Mouse (Mus musculus): ENCODE measurements around the gene Bach1. TPM values are rescaled to one million over a fixed set of nuclear protein-coding genes. Genes with fewer than 3 reads are reported as not detected.

The Bach1 gene
- polyA plus RNA-seq, 1 experiment from 2014 or later, result 19.6 TPM

GRCm38 (mm10) chr16:87746728-87747127 is 48.0 kb downstream of the Bach1 start:
- no peak overlapping the region for H3K4me2 ChIP-seq (replicated peaks; ENCODE audit: low read depth, low read length)
- H3K4me3 ChIP-seq (ENCODE audit: low read length), result no peak overlapping the region
- no peak overlapping the region for H3K9ac ChIP-seq (ENCODE audit: low read depth, low read length)
- no peaks in the 10 kb centered on the region for H3K36me3 ChIP-seq (ENCODE audit: control insufficient read depth, insufficient read depth, low read length)
- 23% methylated on average over 5 of the region's 5 CpGs for WGBS
- 0 out of 2 replicates have a peak, but pooled peaks have one; percentile 35 for ATAC-seq (ENCODE audit: low FRiP score, low TSS enrichment)
- H3K27me3 ChIP-seq (ENCODE audit: control insufficient read depth, insufficient read depth, low read length), result no peaks in the 10 kb centered on the region
- no peaks in the 10 kb centered on the region for H3K4me1 ChIP-seq (ENCODE audit: control insufficient read depth, insufficient read depth, low read length)
- H3K9me3 ChIP-seq (ENCODE audit: control insufficient read depth, low read length), result no peaks in the 10 kb centered on the region
- H3K27ac ChIP-seq (ENCODE audit: low read depth, low read length), result no peak overlapping the region

- no peaks in the 10 kb centered on the region for H3K9me3 ChIP-seq (ENCODE audit: control insufficient read depth, low read length)
Observed at GRCm38 (mm10) chr16:87751243-87751642, 52.5 kb downstream of the Bach1 start.

GRCm38 (mm10) chr16:87752482-87752881 is 53.7 kb downstream of the Bach1 start:
- no peak overlapping the region for H3K4me2 ChIP-seq (replicated peaks; ENCODE audit: low read depth, low read length)
- 71% methylated on average over 13 of the region's 13 CpGs for WGBS
- no peak overlapping the region for H3K27ac ChIP-seq (ENCODE audit: low read depth, low read length)
- H3K36me3 ChIP-seq (ENCODE audit: control insufficient read depth, insufficient read depth, low read length), result no peaks in the 10 kb centered on the region
- no peaks in the 10 kb centered on the region for H3K4me1 ChIP-seq (ENCODE audit: control insufficient read depth, insufficient read depth, low read length)
- ATAC-seq (ENCODE audit: low FRiP score, low TSS enrichment), result no peak
- no peak overlapping the region for H3K4me3 ChIP-seq (ENCODE audit: low read length)
- H3K27me3 ChIP-seq (ENCODE audit: control insufficient read depth, insufficient read depth, low read length), result no peaks in the 10 kb centered on the region
- H3K9ac ChIP-seq (ENCODE audit: low read depth, low read length), result no peak overlapping the region
- H3K9me3 ChIP-seq (ENCODE audit: control insufficient read depth, low read length), result no peaks in the 10 kb centered on the region

More at GRCm38 (mm10) chr16:87751243-87751642, 52.5 kb downstream of the Bach1 start:
- no peak for ATAC-seq (ENCODE audit: low FRiP score, low TSS enrichment)
- H3K27me3 ChIP-seq (ENCODE audit: control insufficient read depth, insufficient read depth, low read length), result no peaks in the 10 kb centered on the region
- H3K36me3 ChIP-seq (ENCODE audit: control insufficient read depth, insufficient read depth, low read length), result no peaks in the 10 kb centered on the region
- H3K9ac ChIP-seq (ENCODE audit: low read depth, low read length), result no peak overlapping the region
- no peak overlapping the region for H3K4me3 ChIP-seq (ENCODE audit: low read length)
- H3K4me1 ChIP-seq (ENCODE audit: control insufficient read depth, insufficient read depth, low read length), result no peaks in the 10 kb centered on the region
- WGBS, result 92% methylated on average over 13 of the region's 13 CpGs
- H3K27ac ChIP-seq (ENCODE audit: low read depth, low read length), result no peak overlapping the region
- H3K4me2 ChIP-seq (replicated peaks; ENCODE audit: low read depth, low read length), result no peak overlapping the region

GRCm38 (mm10) chr16:87754858-87755257 is 56.1 kb downstream of the Bach1 start:
- no peak overlapping the region for H3K4me2 ChIP-seq (replicated peaks; ENCODE audit: low read depth, low read length)
- no peak overlapping the region for H3K4me3 ChIP-seq (ENCODE audit: low read length)
- no peaks in the 10 kb centered on the region for H3K27me3 ChIP-seq (ENCODE audit: control insufficient read depth, insufficient read depth, low read length)
- H3K9me3 ChIP-seq (ENCODE audit: control insufficient read depth, low read length), result no peaks in the 10 kb centered on the region
- no peaks in the 10 kb centered on the region for H3K4me1 ChIP-seq (ENCODE audit: control insufficient read depth, insufficient read depth, low read length)
- 0 out of 2 replicates have a peak, but pooled peaks have one; percentile 43 for ATAC-seq (ENCODE audit: low FRiP score, low TSS enrichment)
- no peak overlapping the region for H3K27ac ChIP-seq (ENCODE audit: low read depth, low read length)
- no peaks in the 10 kb centered on the region for H3K36me3 ChIP-seq (ENCODE audit: control insufficient read depth, insufficient read depth, low read length)
- H3K9ac ChIP-seq (ENCODE audit: low read depth, low read length), result no peak overlapping the region
- WGBS, result 72% methylated on average over 9 of the region's 9 CpGs

- WGBS, result 84% methylated on average over 3 of the region's 3 CpGs
- Histone ChIP-seq H3K27ac (ENCODE audit: low read depth, low read length) (no peak overlapping the region), H3K27me3 (ENCODE audit: control insufficient read depth, insufficient read depth, low read length) (no peaks in the 10 kb centered on the region), H3K36me3 (ENCODE audit: control insufficient read depth, insufficient read depth, low read length) (no peaks in the 10 kb centered on the region), H3K9ac (ENCODE audit: low read depth, low read length) (no peak overlapping the region), H3K4me1 (ENCODE audit: control insufficient read depth, insufficient read depth, low read length) (no peaks in the 10 kb centered on the region), H3K4me3 (ENCODE audit: low read length) (no peak overlapping the region), H3K9me3 (ENCODE audit: control insufficient read depth, low read length) (no peaks in the 10 kb centered on the region), H3K4me2 (replicated peaks; ENCODE audit: low read depth, low read length) (no peak overlapping the region)
- ATAC-seq (ENCODE audit: low FRiP score, low TSS enrichment), result no peak
Observed at GRCm38 (mm10) chr16:87755915-87756314, 57.2 kb downstream of the Bach1 start.

GRCm38 (mm10) chr16:87758016-87758415 is 59.3 kb downstream of the Bach1 start:
- Histone ChIP-seq H3K9ac (ENCODE audit: low read depth, low read length) (no peak overlapping the region), H3K27ac (ENCODE audit: low read depth, low read length) (no peak overlapping the region), H3K4me2 (replicated peaks; ENCODE audit: low read depth, low read length) (no peak overlapping the region), H3K9me3 (ENCODE audit: control insufficient read depth, low read length) (no peaks in the 10 kb centered on the region), H3K4me1 (ENCODE audit: control insufficient read depth, insufficient read depth, low read length) (no peaks in the 10 kb centered on the region), H3K27me3 (ENCODE audit: control insufficient read depth, insufficient read depth, low read length) (no peaks in the 10 kb centered on the region), H3K36me3 (ENCODE audit: control insufficient read depth, insufficient read depth, low read length) (no peaks in the 10 kb centered on the region), H3K4me3 (ENCODE audit: low read length) (no peak overlapping the region)
- 93% methylated on average over 11 of the region's 11 CpGs for WGBS
- ATAC-seq (ENCODE audit: low FRiP score, low TSS enrichment), result no peak

- no peaks in the 10 kb centered on the region for H3K4me1 ChIP-seq (ENCODE audit: control insufficient read depth, insufficient read depth, low read length)
- no peak overlapping the region for H3K4me3 ChIP-seq (ENCODE audit: low read length)
- ATAC-seq (ENCODE audit: low FRiP score, low TSS enrichment), result no peak
- H3K27me3 ChIP-seq (ENCODE audit: control insufficient read depth, insufficient read depth, low read length), result no peaks in the 10 kb centered on the region
- no peaks in the 10 kb centered on the region for H3K9me3 ChIP-seq (ENCODE audit: control insufficient read depth, low read length)
- 89% methylated on average over 15 of the region's 15 CpGs for WGBS
- H3K36me3 ChIP-seq (ENCODE audit: control insufficient read depth, insufficient read depth, low read length), result no peaks in the 10 kb centered on the region
- no peak overlapping the region for H3K4me2 ChIP-seq (replicated peaks; ENCODE audit: low read depth, low read length)
- H3K27ac ChIP-seq (ENCODE audit: low read depth, low read length), result no peak overlapping the region
- no peak overlapping the region for H3K9ac ChIP-seq (ENCODE audit: low read depth, low read length)
Observed at GRCm38 (mm10) chr16:87764668-87765109, 65.9 kb downstream of the Bach1 start.

- ATAC-seq (ENCODE audit: low FRiP score, low TSS enrichment), result no peak
- Histone ChIP-seq H3K27ac (ENCODE audit: low read depth, low read length) (no peak overlapping the region), H3K4me2 (replicated peaks; ENCODE audit: low read depth, low read length) (no peak overlapping the region), H3K9ac (ENCODE audit: low read depth, low read length) (no peak overlapping the region), H3K4me3 (ENCODE audit: low read length) (no peak overlapping the region), H3K4me1 (ENCODE audit: control insufficient read depth, insufficient read depth, low read length) (no peaks in the 10 kb centered on the region), H3K36me3 (ENCODE audit: control insufficient read depth, insufficient read depth, low read length) (no peaks in the 10 kb centered on the region), H3K9me3 (ENCODE audit: control insufficient read depth, low read length) (no peaks in the 10 kb centered on the region), H3K27me3 (ENCODE audit: control insufficient read depth, insufficient read depth, low read length) (no peaks in the 10 kb centered on the region)
- whole genome bisulfite sequencing, result 55% methylated on average over 8 of the region's 8 CpGs
Observed at GRCm38 (mm10) chr16:87765984-87766383, 67.2 kb downstream of the Bach1 start.

- Histone ChIP-seq H3K9ac (ENCODE audit: low read depth, low read length) (no peak overlapping the region), H3K4me1 (ENCODE audit: control insufficient read depth, insufficient read depth, low read length) (no peaks in the 10 kb centered on the region), H3K27me3 (ENCODE audit: control insufficient read depth, insufficient read depth, low read length) (no peaks in the 10 kb centered on the region), H3K4me2 (replicated peaks; ENCODE audit: low read depth, low read length) (no peak overlapping the region), H3K36me3 (ENCODE audit: control insufficient read depth, insufficient read depth, low read length) (no peaks in the 10 kb centered on the region), H3K27ac (ENCODE audit: low read depth, low read length) (no peak overlapping the region), H3K4me3 (ENCODE audit: low read length) (no peak overlapping the region), H3K9me3 (ENCODE audit: control insufficient read depth, low read length) (no peaks in the 10 kb centered on the region)
- 45% methylated on average over 2 of the region's 2 CpGs for WGBS
- 0 out of 2 replicates have a peak, but pooled peaks have one; percentile 20 for ATAC-seq (ENCODE audit: low FRiP score, low TSS enrichment)
Observed at GRCm38 (mm10) chr16:87770576-87770975, 71.8 kb downstream of the Bach1 start.

All from kidney, embryonic 14.5 days (tissue).